Mouse (Mus musculus): ENCODE data around the gene Olfr868.

- TF ChIP-seq MYOD1 (IDR thresholded peaks at IDR 0.05; ENCODE audit: control insufficient read depth, insufficient read length, low read depth) (no peak), CTCF (IDR thresholded peaks at IDR 0.05; ENCODE audit: control insufficient read depth, insufficient read depth, insufficient read length) (no peak), USF1 (IDR thresholded peaks at IDR 0.05; ENCODE audit: low read depth) (no peak), MYOG (IDR thresholded peaks at IDR 0.05; ENCODE audit: control insufficient read depth, extremely low read depth, insufficient read length) (no peak), MAX (IDR thresholded peaks at IDR 0.05) (no peak), CEBPB (IDR thresholded peaks at IDR 0.05; ENCODE audit: low read depth) (no peak), FOSL1 (IDR thresholded peaks at IDR 0.05; ENCODE audit: insufficient read depth, low read length, poor library complexity, severe bottlenecking) (no peak)
Measured at GRCm38 (mm10) chr9:20098326-20098725, at the start of gene Olfr868.
